Mouse (Mus musculus) forebrain, embryonic 15.5 days (tissue): ENCODE measurements around the gene Twf1. TPM values are rescaled to one million over a fixed set of nuclear protein-coding genes. Genes with fewer than 3 reads are reported as not detected.

ENCODE experiments used
- ATAC-seq: fragments of 200-750 bp; cut with Nextera tagmentation; replicated peaks from 2 replicates; pipeline ENCODE4 v1.8.0; 2017; ENCODE audit warnings: mild to moderate bottlenecking, moderate TSS enrichment, moderate library complexity
- H3K27ac ChIP-seq: fragments of 300-500 bp; sonication (generic); replicated peaks from 2 replicates; pipeline ENCODE4 v1.5.1; 2015; ENCODE audit warnings: mild to moderate bottlenecking, inconsistent platforms
- H3K27me3 ChIP-seq: fragments of 300-500 bp; sonication (generic); 2 replicates; pipeline ENCODE4 v1.6.1; 2015; ENCODE audit warnings: inconsistent platforms
- H3K36me3 ChIP-seq: fragments of 300-500 bp; sonication (generic); 2 replicates; pipeline ENCODE4 v1.6.1; 2015; ENCODE audit warnings: mild to moderate bottlenecking, inconsistent platforms
- H3K4me1 ChIP-seq: fragments of 300-500 bp; sonication (generic); 2 replicates; pipeline ENCODE4 v1.6.1; 2015; ENCODE audit warnings: inconsistent platforms
- H3K4me2 ChIP-seq: fragments of 300-500 bp; sonication (generic); replicated peaks from 2 replicates; pipeline ENCODE4 v1.6.1; 2015; ENCODE audit warnings: mild to moderate bottlenecking, inconsistent platforms
- H3K4me3 ChIP-seq: fragments of 300-500 bp; sonication (generic); 2 replicates; pipeline ENCODE4 v1.5.1; 2015; ENCODE audit warnings: mild to moderate bottlenecking, inconsistent platforms
- H3K9ac ChIP-seq: fragments of 300-500 bp; sonication (generic); replicated peaks from 2 replicates; pipeline ENCODE4 v1.6.1; 2015; ENCODE audit warnings: mild to moderate bottlenecking, inconsistent platforms
- H3K9me3 ChIP-seq: fragments of 300-500 bp; sonication (generic); 2 replicates; pipeline ENCODE4 v1.6.1; 2016; ENCODE audit warnings: inconsistent platforms
- WGBS: fragments of 180-500 bp; shearing (Covaris S2); methylation state at CpG from one replicate; pipeline ENCODE4 v1.1.7; 2015; ENCODE audit warnings: mixed read lengths; 5-methylcytosine and 5-hydroxymethylcytosine counted together
- polyA plus RNA-seq: library from polyadenylated mRNA; unstranded; fragments of >200 nt; fragmentation: Nextera tagmentation; extraction: Ambion mirVana; gene quantifications from 2 replicates; pipeline ENCODE4 v1.2.1, GENCODE M21; 2015

Twf1 gene
- 94.8 and 98.6 TPM in 2 replicates for polyA plus RNA-seq

GRCm38 (mm10) chr15:94589219-94590075 is at the start of gene Twf1:
Gene Twf1, minus strand, starts transcription at chr15:94589889.
- Histone ChIP-seq H3K27me3 (no peaks in the 10 kb centered on the region), H3K36me3 (peaks cover 14% of the 10 kb centered on the region), H3K9me3 (no peaks in the 10 kb centered on the region), H3K4me1 (peaks cover 18% of the 10 kb centered on the region), H3K9ac (peak within 1 kb of the TSS; percentile 87), H3K4me2 (peak within 1 kb of the TSS; percentile 55), H3K4me3 (peak within 1 kb of the TSS; percentile 80), H3K27ac (peak within 1 kb of the TSS; percentile 83)
- WGBS = under 1% methylated on average over 68 of the region's 70 CpGs
- ATAC-seq = peak; percentile 100

GRCm38 (mm10) chr15:94639126-94639525 is 49.4 kb upstream of the Twf1 start:
- 88% methylated on average over 2 of the region's 2 CpGs for WGBS
- ATAC-seq = no peak
- H3K36me3 ChIP-seq = no peaks in the 10 kb centered on the region

GRCm38 (mm10) chr15:94638207-94638606 is 48.5 kb upstream of the Twf1 start:
- Histone ChIP-seq H3K4me2 (no peak overlapping the region), H3K9me3 (no peaks in the 10 kb centered on the region), H3K36me3 (no peaks in the 10 kb centered on the region), H3K27ac (no peak overlapping the region), H3K27me3 (peaks cover 3% of the 10 kb centered on the region; the same call in 1 of the 2 replicates), H3K4me1 (0 out of 2 replicates have a peak, but pooled peaks cover 10% of the 10 kb centered on the region), H3K9ac (no peak overlapping the region), H3K4me3 (no peak overlapping the region)
- WGBS = 76% methylated on average over 2 of the region's 2 CpGs
- ATAC-seq = no peak

More at GRCm38 (mm10) chr15:94639126-94639525, 49.4 kb upstream of the Twf1 start:
- Histone ChIP-seq H3K4me3 (no peak overlapping the region), H3K27ac (no peak overlapping the region), H3K4me1 (0 out of 2 replicates have a peak, but pooled peaks cover 10% of the 10 kb centered on the region), H3K27me3 (peaks cover 6% of the 10 kb centered on the region; the same call in 1 of the 2 replicates), H3K4me2 (no peak overlapping the region), H3K9me3 (no peaks in the 10 kb centered on the region), H3K9ac (no peak overlapping the region)

GRCm38 (mm10) chr15:94634524-94634923 is 44.8 kb upstream of the Twf1 start:
- H3K27ac ChIP-seq = no peak overlapping the region
- peaks cover 10% of the 10 kb centered on the region for H3K27me3 ChIP-seq
- H3K9ac ChIP-seq = no peak overlapping the region
- ATAC-seq = no peak
- H3K4me2 ChIP-seq = no peak overlapping the region
- H3K4me1 ChIP-seq = 0 out of 2 replicates have a peak, but pooled peaks cover under 1% of the 10 kb centered on the region
- 87% methylated on average over 11 of the region's 11 CpGs for WGBS
- no peaks in the 10 kb centered on the region for H3K36me3 ChIP-seq
- H3K4me3 ChIP-seq = no peak overlapping the region
- H3K9me3 ChIP-seq = no peaks in the 10 kb centered on the region

- ATAC-seq = no peak
- 88% methylated on average over 4 of the region's 4 CpGs for WGBS
- no peak overlapping the region for H3K9ac ChIP-seq
Measured at GRCm38 (mm10) chr15:94630553-94630952, 40.9 kb upstream of the Twf1 start.

GRCm38 (mm10) chr15:94628830-94629601 is 39.3 kb upstream of the Twf1 start, which contains the start of gene Tmem117:
Gene Tmem117, plus strand, starts transcription at chr15:94629232.
- Histone ChIP-seq H3K4me2 (peak within 1 kb of the TSS; percentile 100), H3K9ac (peak within 1 kb of the TSS; percentile 63), H3K4me3 (peak within 1 kb of the TSS; percentile 66), H3K27ac (no peak within 1 kb of the TSS), H3K36me3 (no peaks in the 10 kb centered on the region), H3K27me3 (peaks cover 10% of the 10 kb centered on the region), H3K4me1 (peaks cover 7% of the 10 kb centered on the region; the same call in 1 of the 2 replicates), H3K9me3 (no peaks in the 10 kb centered on the region)
- WGBS = 1% methylated on average over 84 of the region's 96 CpGs
- ATAC-seq = peak; percentile 80

More at GRCm38 (mm10) chr15:94630553-94630952, 40.9 kb upstream of the Twf1 start:
- H3K4me1 ChIP-seq = peaks cover 7% of the 10 kb centered on the region; the same call in 1 of the 2 replicates
- no peaks in the 10 kb centered on the region for H3K36me3 ChIP-seq
- H3K4me3 ChIP-seq = no peak overlapping the region
- peaks cover 10% of the 10 kb centered on the region for H3K27me3 ChIP-seq
- no peaks in the 10 kb centered on the region for H3K9me3 ChIP-seq
- no peak overlapping the region for H3K27ac ChIP-seq
- no peak overlapping the region for H3K4me2 ChIP-seq

- WGBS = 53% methylated on average over 2 of the region's 2 CpGs
- Histone ChIP-seq H3K27ac (no peak overlapping the region), H3K36me3 (no peaks in the 10 kb centered on the region), H3K4me3 (peak overlapping the region; percentile 66), H3K27me3 (peaks cover 10% of the 10 kb centered on the region), H3K9me3 (no peaks in the 10 kb centered on the region), H3K9ac (peak overlapping the region; percentile 63; the same call in 1 of the 2 replicates), H3K4me1 (peaks cover 7% of the 10 kb centered on the region; the same call in 1 of the 2 replicates), H3K4me2 (peak overlapping the region; percentile 100)
- ATAC-seq = peak; percentile 66; the same call in 1 of the 2 replicates
Measured at GRCm38 (mm10) chr15:94628463-94628829, 38.8 kb upstream of the Twf1 start.

- Histone ChIP-seq H3K9ac (no peak overlapping the region), H3K4me2 (no peak overlapping the region), H3K36me3 (no peaks in the 10 kb centered on the region), H3K9me3 (no peaks in the 10 kb centered on the region), H3K27me3 (no peaks in the 10 kb centered on the region), H3K4me3 (no peak overlapping the region), H3K27ac (no peak overlapping the region), H3K4me1 (no peaks in the 10 kb centered on the region)
- no peak for ATAC-seq
Measured at GRCm38 (mm10) chr15:94620909-94621308, 31.2 kb upstream of the Twf1 start.

- H3K36me3 ChIP-seq = no peaks in the 10 kb centered on the region
- ATAC-seq = no peak
- H3K9ac ChIP-seq = no peak overlapping the region
- 93% methylated on average over 11 of the region's 11 CpGs for WGBS
- H3K4me3 ChIP-seq = no peak overlapping the region
- no peak overlapping the region for H3K4me2 ChIP-seq
- H3K27ac ChIP-seq = no peak overlapping the region
- no peaks in the 10 kb centered on the region for H3K27me3 ChIP-seq
- H3K9me3 ChIP-seq = no peaks in the 10 kb centered on the region
- no peaks in the 10 kb centered on the region for H3K4me1 ChIP-seq
Measured at GRCm38 (mm10) chr15:94616036-94616435, 26.3 kb upstream of the Twf1 start.

- H3K4me3 ChIP-seq = no peak overlapping the region
- no peak overlapping the region for H3K4me2 ChIP-seq
- 91% methylated on average over 8 of the region's 8 CpGs for WGBS
Measured at GRCm38 (mm10) chr15:94607768-94608167, 18.1 kb upstream of the Twf1 start.

GRCm38 (mm10) chr15:94602441-94602840 is 12.8 kb upstream of the Twf1 start:
- H3K4me2 ChIP-seq = no peak overlapping the region
- H3K27ac ChIP-seq = peak overlapping the region; percentile 27; the same call in 1 of the 2 replicates
- ATAC-seq = no peak
- 60% methylated on average over 3 of the region's 3 CpGs for WGBS
- no peaks in the 10 kb centered on the region for H3K36me3 ChIP-seq
- no peak overlapping the region for H3K4me3 ChIP-seq
- H3K27me3 ChIP-seq = no peaks in the 10 kb centered on the region
- H3K4me1 ChIP-seq = no peaks in the 10 kb centered on the region
- H3K9ac ChIP-seq = no peak overlapping the region
- no peaks in the 10 kb centered on the region for H3K9me3 ChIP-seq

More at GRCm38 (mm10) chr15:94607768-94608167, 18.1 kb upstream of the Twf1 start:
- Histone ChIP-seq H3K36me3 (no peaks in the 10 kb centered on the region), H3K9me3 (no peaks in the 10 kb centered on the region), H3K4me1 (no peaks in the 10 kb centered on the region), H3K27me3 (no peaks in the 10 kb centered on the region), H3K27ac (no peak overlapping the region), H3K9ac (no peak overlapping the region)
- no peak for ATAC-seq

- no peak overlapping the region for H3K27ac ChIP-seq
- no peak overlapping the region for H3K4me2 ChIP-seq
- no peaks in the 10 kb centered on the region for H3K4me1 ChIP-seq
- H3K27me3 ChIP-seq = no peaks in the 10 kb centered on the region
- H3K9ac ChIP-seq = no peak overlapping the region
- ATAC-seq = no peak
- no peaks in the 10 kb centered on the region for H3K9me3 ChIP-seq
- no peak overlapping the region for H3K4me3 ChIP-seq
- no peaks in the 10 kb centered on the region for H3K36me3 ChIP-seq
- 25% methylated on average over 3 of the region's 3 CpGs for WGBS
Measured at GRCm38 (mm10) chr15:94601339-94601738, 11.7 kb upstream of the Twf1 start.
